Comparison of ENCODE assay signal across 22 mouse cellular contexts in genomic region chr19:32404386-32404785, GRCm38 (mm10). TPM values are rescaled to one million over a fixed set of nuclear protein-coding genes. Genes with fewer than 3 reads are reported as not detected.
DNase-seq lines count a peak whose midpoint lies in the region; ATAC-seq lines count a peak whose summit lies in the region.
"Had no signal": no experiment of that assay in that cellular context is flagged by ENCODE, and none has a peak within 500 bp of the region (broad histone marks: within the 10 kb centered on the region; RNA-seq: fewer than 3 reads in every experiment).

No protein-coding gene starts in this region.

- ATAC-seq in CD4-positive, CD25-positive, alpha-beta regulatory T cell, adult 4 months, result no peak
- ATAC-seq in forebrain, embryonic 13.5 days, result no peak
- ATAC-seq: forebrain, embryonic 14.5 days; forebrain, embryonic 16.5 days; Patski had no signal

- DNase-seq in CD4-positive, CD25-positive, alpha-beta regulatory T cell, adult 2 months (ENCODE audit: low read depth, low spot score), result peak; percentile 19
- peak; percentile 12 for DNase-seq in thymus, postnatal 0 days (ENCODE audit: low spot score)
- no peak for DNase-seq in thymus, postnatal 10 days (ENCODE audit: low spot score in 2 of 2)
- DNase-seq in T-cell, adult 2 months (ENCODE audit: low spot score), result peak; percentile 59
- DNase-seq in cerebellum, adult 11 months, result no peak
- DNase-seq: adrenal gland, adult 8-10 months; adrenal gland, postnatal 14 days; adrenal gland, postnatal 36 days; cerebellum, adult 18-20 months; cerebellum, adult 8-10 months; cerebellum, adult 9-11 months; cerebellum, postnatal 14 days; cerebellum, postnatal 36 days had no signal

- H3K9me3 ChIP-seq in forebrain, embryonic 13.5 days (replicated peaks), result no peaks in the 10 kb centered on the region
- H3K9me3 ChIP-seq: embryonic facial prominence, embryonic 10.5 days; embryonic facial prominence, embryonic 12.5 days; G1E had no signal

- H3K4me2 ChIP-seq in forebrain, embryonic 13.5 days, result no peak overlapping the region
- H3K4me2 ChIP-seq: embryonic facial prominence, embryonic 12.5 days had no signal

- H3K4me3 ChIP-seq in forebrain, embryonic 13.5 days, result no peak overlapping the region
- H3K4me3 ChIP-seq: embryonic facial prominence, embryonic 10.5 days; embryonic facial prominence, embryonic 12.5 days had no signal

- H3K9ac ChIP-seq in forebrain, embryonic 13.5 days, result no peak overlapping the region
- H3K9ac ChIP-seq: embryonic facial prominence, embryonic 12.5 days had no signal

- WGBS in forebrain, embryonic 13.5 days, result 79% methylated on average over 4 of the region's 5 CpGs

- H3K27me3 ChIP-seq in forebrain, embryonic 13.5 days, result no peaks in the 10 kb centered on the region
- H3K27me3 ChIP-seq: CH12.LX; embryonic facial prominence, embryonic 12.5 days had no signal

- H3K36me3 ChIP-seq in forebrain, embryonic 13.5 days (ENCODE audit: poor library complexity, severe bottlenecking), result no peaks in the 10 kb centered on the region
- H3K36me3 ChIP-seq: embryonic facial prominence, embryonic 10.5 days; embryonic facial prominence, embryonic 12.5 days; G1E had no signal

- no peaks in the 10 kb centered on the region for H3K4me1 ChIP-seq in forebrain, embryonic 13.5 days
- H3K4me1 ChIP-seq: embryonic facial prominence, embryonic 10.5 days; embryonic facial prominence, embryonic 12.5 days had no signal

- H3K27ac ChIP-seq in forebrain, embryonic 13.5 days, result no peak overlapping the region
- H3K27ac ChIP-seq: embryonic facial prominence, embryonic 10.5 days; embryonic facial prominence, embryonic 12.5 days had no signal

RNA-seq across cellular contexts. Expression of gene Sgms1, which starts 14.9 kb away (rescaled TPM):
- 10 to 100 TPM; 42.2 to 48.0 TPM for polyA plus RNA-seq in CD4-positive, CD25-positive, alpha-beta regulatory T cell, adult 4 months (2017; shearing (Covaris generic))
- polyA plus RNA-seq in thymus, postnatal 0 days (2015; fragmentation: Nextera tagmentation; extraction: Ambion mirVana), result 3.8 and 5.3 TPM in 2 replicates
- polyA plus RNA-seq in forebrain, embryonic 13.5 days (2015; fragmentation: Nextera tagmentation; extraction: Ambion mirVana), result 9.9 and 11.1 TPM in 2 replicates

Comparison
In these comparisons a context has a peak if more than half of its experiments do, and no peak if none do; other contexts are left out.
1. DNase-seq: peak in CD4-positive, CD25-positive, alpha-beta regulatory T cell, adult 2 months (single experiment), thymus, postnatal 0 days (single experiment) and T-cell, adult 2 months (single experiment); none in thymus, postnatal 10 days (0 of 2) and cerebellum, adult 11 months (single experiment).